ENCODE assay signal across 10 mouse cellular contexts in the genomic region with DNA sequence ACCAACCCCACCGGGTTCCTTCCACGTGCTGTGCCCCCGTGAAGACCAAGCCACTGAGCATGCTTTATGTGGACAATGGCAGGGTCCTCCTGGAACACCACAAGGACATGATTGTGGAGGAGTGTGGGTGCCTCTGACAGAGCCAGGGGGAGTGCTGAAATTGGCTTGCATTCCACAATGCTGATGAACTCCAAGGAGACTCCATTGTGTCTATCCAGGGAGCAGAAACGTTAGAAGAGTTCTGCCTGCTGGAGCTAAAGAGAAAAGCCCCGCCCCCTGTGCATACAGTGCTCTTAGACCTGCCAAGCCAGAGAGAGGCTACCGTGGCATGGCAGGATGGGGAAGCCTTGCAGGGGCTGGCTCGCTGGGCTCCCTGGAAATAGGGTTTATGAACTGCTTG. TPM values are rescaled to one million over a fixed set of nuclear protein-coding genes. Genes with fewer than 3 reads are reported as not detected.
DNase-seq lines count a peak whose midpoint lies in the region; ATAC-seq lines count a peak whose summit lies in the region.
"Had no signal": no experiment of that assay in that cellular context is flagged by ENCODE, and none has a peak within 500 bp of the region (broad histone marks: within the 10 kb centered on the region; RNA-seq: fewer than 3 reads in every experiment).

No protein-coding gene starts in this region.

- DNase-seq in heart, postnatal 10 days: no peak
- DNase-seq in testis, postnatal 10 days (ENCODE audit: low spot score): peak; percentile 65
- no peak for DNase-seq in left cerebral cortex, postnatal 10 days (ENCODE audit: extremely low spot score in 1 of 2, low spot score in 2 of 2)
- DNase-seq in layer of hippocampus, postnatal 36 days: no peak
- DNase-seq: right cerebral cortex, postnatal 4 days had no signal

- WGBS in heart, embryonic 16.5 days: 16% methylated on average over 7 of the region's 7 CpGs
- 28% methylated on average over 7 of the region's 7 CpGs for WGBS in hindbrain, embryonic 13.5 days

- peaks cover 23% of the 10 kb centered on the region for H3K4me1 ChIP-seq in heart, embryonic 16.5 days (ENCODE audit: control insufficient read depth, insufficient read depth, low read length)
- peaks cover 23% of the 10 kb centered on the region for H3K4me1 ChIP-seq in megakaryocyte, embryonic 14.5 days
- peaks cover 18% of the 10 kb centered on the region for H3K4me1 ChIP-seq in hindbrain, embryonic 13.5 days (replicated peaks)

- H3K9ac ChIP-seq in heart, embryonic 16.5 days (ENCODE audit: low read length): no peak overlapping the region
- H3K9ac ChIP-seq in hindbrain, embryonic 13.5 days: peak overlapping the region; percentile 39; the same call in 1 of the 2 replicates

- H3K27me3 ChIP-seq in heart, embryonic 16.5 days (ENCODE audit: control insufficient read depth, insufficient read depth, low read length): peaks cover 15% of the 10 kb centered on the region
- peaks cover 27% of the 10 kb centered on the region for H3K27me3 ChIP-seq in megakaryocyte, embryonic 14.5 days (replicated peaks)
- peaks cover 23% of the 10 kb centered on the region for H3K27me3 ChIP-seq in hindbrain, embryonic 13.5 days

- peak overlapping the region; percentile 30; the same call in 1 of the 2 replicates for H3K4me2 ChIP-seq in heart, embryonic 16.5 days (ENCODE audit: low read depth, low read length)
- peak overlapping the region; percentile 25; the same call in 1 of the 2 replicates for H3K4me2 ChIP-seq in hindbrain, embryonic 13.5 days

- no peak for ATAC-seq in heart, embryonic 16.5 days (replicated peaks; ENCODE audit: extremely low read depth, insufficient read depth, low FRiP score)
- no peak for ATAC-seq in megakaryocyte, adult 5-6 weeks (ENCODE audit: poor library complexity, severe bottlenecking)
- ATAC-seq in hindbrain, embryonic 13.5 days (ENCODE audit: low FRiP score): peak; percentile 29; the same call in 1 of the 2 replicates

- H3K27ac ChIP-seq in heart, embryonic 16.5 days (ENCODE audit: low read length): no peak overlapping the region
- H3K27ac ChIP-seq in hindbrain, embryonic 13.5 days: peak overlapping the region; percentile 64; the same call in 1 of the 2 replicates

- intact Hi-C loops in heart, postnatal 10 days (cut with DNase I): no loop called here
- intact Hi-C loops in left cerebral cortex, postnatal 10 days (cut with DNase I): no loop called here

- H3K36me3 ChIP-seq in heart, embryonic 16.5 days (ENCODE audit: control insufficient read depth, insufficient read depth): no peaks in the 10 kb centered on the region
- peaks cover 22% of the 10 kb centered on the region for H3K36me3 ChIP-seq in megakaryocyte, embryonic 14.5 days (replicated peaks; ENCODE audit: low read length)
- peaks cover 8% of the 10 kb centered on the region for H3K36me3 ChIP-seq in hindbrain, embryonic 13.5 days

- no peak overlapping the region for H3K4me3 ChIP-seq in heart, embryonic 16.5 days (ENCODE audit: low read length)
- peak overlapping the region; percentile 59 for H3K4me3 ChIP-seq in megakaryocyte, embryonic 14.5 days (replicated peaks)
- no peak overlapping the region for H3K4me3 ChIP-seq in hindbrain, embryonic 13.5 days
- H3K4me3 ChIP-seq: erythroblast, embryonic 14.5 days had no signal

- H3K9me3 ChIP-seq in heart, embryonic 16.5 days (replicated peaks; ENCODE audit: control insufficient read depth, low read length): no peaks in the 10 kb centered on the region
- H3K9me3 ChIP-seq in megakaryocyte, embryonic 14.5 days: no peaks in the 10 kb centered on the region
- no peaks in the 10 kb centered on the region for H3K9me3 ChIP-seq in hindbrain, embryonic 13.5 days

RNA-seq across cellular contexts. Expression of a gene that starts 6.7 kb away (rescaled TPM):
- polyA plus RNA-seq in heart, embryonic 16.5 days (2015; fragmentation: Nextera tagmentation; extraction: Ambion mirVana): 0.14 TPM in 1 of 2 replicates, not detected in the other
- under 1 TPM; 0.25 to 0.41 TPM for total RNA-seq in heart, postnatal 10 days (2021)
- not detected in 2 replicates for polyA plus RNA-seq in megakaryocyte, embryonic 14.5 days (2012; ENCODE audit: insufficient read depth, low replicate concordance)
- not detected in 2 replicates for total RNA-seq in megakaryocyte, adult 5-6 weeks (2015)
- not detected in 2 replicates for total RNA-seq in megakaryocyte, adult 5-6 weeks (2017)
- polyA plus RNA-seq in hindbrain, embryonic 13.5 days (2015; fragmentation: Nextera tagmentation; extraction: Ambion mirVana): 0.09 TPM in 1 of 2 replicates, not detected in the other
- under 1 TPM; 0.15 to 0.39 TPM for total RNA-seq in left cerebral cortex, postnatal 10 days (2021)
- under 1 TPM in 1 of 2 experiments, not detected in 1; 0.22 TPM for total RNA-seq in layer of hippocampus, postnatal 36 days (2021)

RNA-seq across cellular contexts. Expression of a gene that starts 28.0 kb away (rescaled TPM):
- 43.1 and 52.7 TPM in 2 replicates for polyA plus RNA-seq in heart, embryonic 16.5 days (2015; fragmentation: Nextera tagmentation; extraction: Ambion mirVana)
- 10 to 100 TPM; 89.5 to 93.7 TPM for total RNA-seq in heart, postnatal 10 days (2021)
- polyA plus RNA-seq in megakaryocyte, embryonic 14.5 days (2012; ENCODE audit: insufficient read depth, low replicate concordance): 24.5 and 52.9 TPM in 2 replicates
- 159 and 179 TPM in 2 replicates for total RNA-seq in megakaryocyte, adult 5-6 weeks (2015)
- 13.0 and 17.5 TPM in 2 replicates for total RNA-seq in megakaryocyte, adult 5-6 weeks (2017)
- polyA plus RNA-seq in hindbrain, embryonic 13.5 days (2015; fragmentation: Nextera tagmentation; extraction: Ambion mirVana): 66.3 and 66.4 TPM in 2 replicates
- 10 to 100 TPM; 42.1 to 46.1 TPM for total RNA-seq in left cerebral cortex, postnatal 10 days (2021)
- total RNA-seq in layer of hippocampus, postnatal 36 days (2021): 10 to 100 TPM; 56.1 to 56.8 TPM

RNA-seq across cellular contexts. Expression of a gene that starts 41.2 kb away (rescaled TPM):
- 21.0 and 28.4 TPM in 2 replicates for polyA plus RNA-seq in heart, embryonic 16.5 days (2015; fragmentation: Nextera tagmentation; extraction: Ambion mirVana)
- total RNA-seq in heart, postnatal 10 days (2021): 10 to 100 TPM; 43.3 to 44.7 TPM
- polyA plus RNA-seq in megakaryocyte, embryonic 14.5 days (2012; ENCODE audit: insufficient read depth, low replicate concordance): 0.30 TPM in 1 of 2 replicates, not detected in the other
- total RNA-seq in megakaryocyte, adult 5-6 weeks (2015): 0.16 TPM in 1 of 2 replicates, not detected in the other
- 0.77 and 2.1 TPM in 2 replicates for total RNA-seq in megakaryocyte, adult 5-6 weeks (2017)
- polyA plus RNA-seq in hindbrain, embryonic 13.5 days (2015; fragmentation: Nextera tagmentation; extraction: Ambion mirVana): 29.4 and 30.8 TPM in 2 replicates
- total RNA-seq in left cerebral cortex, postnatal 10 days (2021): 10 to 100 TPM; 17.6 to 18.8 TPM
- 10 to 100 TPM; 14.3 to 15.4 TPM for total RNA-seq in layer of hippocampus, postnatal 36 days (2021)

RNA-seq across cellular contexts. Expression of a gene that starts 51.1 kb away (rescaled TPM):
- 12.9 and 13.4 TPM in 2 replicates for polyA plus RNA-seq in heart, embryonic 16.5 days (2015; fragmentation: Nextera tagmentation; extraction: Ambion mirVana)
- 10 to 100 TPM; 19.1 to 22.9 TPM for total RNA-seq in heart, postnatal 10 days (2021)
- 2.0 and 5.2 TPM in 2 replicates for polyA plus RNA-seq in megakaryocyte, embryonic 14.5 days (2012; ENCODE audit: insufficient read depth, low replicate concordance)
- total RNA-seq in megakaryocyte, adult 5-6 weeks (2015): 6.6 and 6.7 TPM in 2 replicates
- 6.9 and 7.0 TPM in 2 replicates for total RNA-seq in megakaryocyte, adult 5-6 weeks (2017)
- 15.3 and 16.1 TPM in 2 replicates for polyA plus RNA-seq in hindbrain, embryonic 13.5 days (2015; fragmentation: Nextera tagmentation; extraction: Ambion mirVana)
- 10 to 100 TPM; 13.2 to 15.0 TPM for total RNA-seq in left cerebral cortex, postnatal 10 days (2021)
- 10 to 100 TPM; 21.2 to 24.1 TPM for total RNA-seq in layer of hippocampus, postnatal 36 days (2021)

Comparison
In these comparisons a context has a peak if more than half of its experiments do, and no peak if none do; other contexts are left out.
1. RNA of a gene that starts 41.2 kb away (total RNA-seq): 43.3 to 44.7 TPM in heart, postnatal 10 days, 17.6 to 18.8 TPM in left cerebral cortex, postnatal 10 days and 14.3 to 15.4 TPM in layer of hippocampus, postnatal 36 days; 0.16 to 2.1 TPM in megakaryocyte, adult 5-6 weeks; every median in the first group is over 4 times any median in the second.